Mouse (Mus musculus) forebrain, postnatal 0 days (tissue): ENCODE measurements around the gene Gm11492. TPM values are rescaled to one million over a fixed set of nuclear protein-coding genes. Genes with fewer than 3 reads are reported as not detected.

ENCODE experiments used
- ATAC-seq: fragments of 200-750 bp; cut with Nextera tagmentation; 2 replicates; pipeline ENCODE4 v1.8.0; 2017; ENCODE audit warnings: mild to moderate bottlenecking, moderate library complexity
- DNase-seq: peaks from one replicate; pipeline ENCODE4 v3.0.0-alpha.2; 2015
- H3K27ac ChIP-seq: fragments of 300-500 bp; sonication (generic); 2 replicates; pipeline ENCODE4 v1.5.1; 2014; ENCODE audit warnings: low read depth, mild to moderate bottlenecking, antibody characterized with exemption, low read length, moderate library complexity, mixed read lengths
- H3K27me3 ChIP-seq: fragments of 300-500 bp; sonication (generic); 2 replicates; pipeline ENCODE4 v1.6.1; 2014; ENCODE audit warnings: mild to moderate bottlenecking, low read length, mixed read lengths; ENCODE audit not compliant: insufficient read depth
- H3K36me3 ChIP-seq: fragments of 300-500 bp; sonication (generic); 2 replicates; pipeline ENCODE4 v1.6.1; 2014; ENCODE audit warnings: mild to moderate bottlenecking, moderate library complexity; ENCODE audit not compliant: insufficient read depth
- H3K4me1 ChIP-seq: fragments of 300-500 bp; sonication (generic); 2 replicates; pipeline ENCODE4 v1.6.1; 2014; ENCODE audit warnings: antibody characterized with exemption; ENCODE audit not compliant: insufficient read depth
- H3K4me2 ChIP-seq: fragments of 300-500 bp; sonication (generic); 2 replicates; pipeline ENCODE4 v1.6.1; 2014; ENCODE audit warnings: low read depth, mild to moderate bottlenecking, moderate library complexity
- H3K4me3 ChIP-seq: fragments of 300-500 bp; sonication (generic); 2 replicates; pipeline ENCODE4 v1.5.1; 2014; ENCODE audit warnings: low read depth, low read length, mixed read lengths
- H3K9ac ChIP-seq: fragments of 300-500 bp; sonication (generic); 2 replicates; pipeline ENCODE4 v1.6.1; 2014; ENCODE audit warnings: mild to moderate bottlenecking
- H3K9me3 ChIP-seq: fragments of 300-500 bp; sonication (generic); 2 replicates; pipeline ENCODE4 v1.6.1; 2016; ENCODE audit warnings: low read length
- CTCF ChIP-seq: sonication (generic); IDR thresholded peaks from 2 replicates; pipeline ENCODE4 v1.5.1; 2016; ENCODE audit warnings: antibody characterized with exemption, control low read depth, low read depth
- WGBS: fragments of 180-500 bp; shearing (Covaris S2); extraction: QIAGEN DNeasy Blood & Tissue Kit; methylation state at CpG from one replicate; pipeline ENCODE4 v1.1.7; 2014; 5-methylcytosine and 5-hydroxymethylcytosine counted together
- polyA plus RNA-seq: library from polyadenylated mRNA; unstranded; fragments of >200 nt; fragmentation: Nextera tagmentation; extraction: Ambion mirVana; gene quantifications from 2 replicates; pipeline ENCODE4 v1.2.1, GENCODE M21; 2015
- total RNA-seq: library from RNA; depleted of rRNA; stranded (reverse); fragments of >200 nt; gene quantifications from 2 replicates; pipeline ENCODE4 v1.2.3, GENCODE M21; 2014

Gene Gm11492
- total and polyA plus RNA-seq, 2 experiments from 2014 or later = not detected

DNA sequence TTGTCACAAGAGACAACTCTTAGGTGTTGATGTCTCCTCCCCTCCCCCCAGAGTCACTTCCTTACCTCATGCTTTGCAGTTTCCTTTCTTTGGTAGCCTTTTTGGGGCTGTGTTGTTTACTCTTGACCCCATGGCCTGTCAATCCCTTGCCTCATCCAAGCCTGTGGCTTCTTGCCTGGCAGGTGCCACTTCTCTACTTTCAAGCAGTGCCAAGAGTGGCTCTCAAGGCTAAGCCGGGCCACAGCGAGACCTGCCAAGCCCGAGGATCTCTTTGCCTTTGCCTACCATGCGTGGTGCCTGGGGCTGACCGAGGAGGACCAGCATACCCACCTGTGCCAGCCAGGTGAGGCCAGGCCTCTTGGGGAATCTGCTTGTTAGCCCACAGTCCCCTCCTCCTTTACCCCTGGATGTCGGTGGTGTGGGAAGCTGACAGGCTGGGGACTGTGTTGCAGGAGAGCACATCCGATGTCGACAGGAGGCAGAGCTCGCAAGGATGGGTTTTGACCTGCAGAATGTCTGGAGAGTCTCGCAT lies 33.9 kb downstream of the Gm11492 start:
- H3K4me1 ChIP-seq = no peaks in the 10 kb centered on the region
- peaks cover 78% of the 10 kb centered on the region for H3K36me3 ChIP-seq
- WGBS = 90% methylated on average over 10 of the region's 10 CpGs
- TF ChIP-seq CTCF = no peak
- DNase-seq (no peak), ATAC-seq (no peak)
- H3K4me3 ChIP-seq = no peak overlapping the region
- H3K9me3 ChIP-seq = no peaks in the 10 kb centered on the region
- no peak overlapping the region for H3K27ac ChIP-seq
- no peak overlapping the region for H3K9ac ChIP-seq
- H3K4me2 ChIP-seq = no peak overlapping the region
- no peaks in the 10 kb centered on the region for H3K27me3 ChIP-seq

DNA sequence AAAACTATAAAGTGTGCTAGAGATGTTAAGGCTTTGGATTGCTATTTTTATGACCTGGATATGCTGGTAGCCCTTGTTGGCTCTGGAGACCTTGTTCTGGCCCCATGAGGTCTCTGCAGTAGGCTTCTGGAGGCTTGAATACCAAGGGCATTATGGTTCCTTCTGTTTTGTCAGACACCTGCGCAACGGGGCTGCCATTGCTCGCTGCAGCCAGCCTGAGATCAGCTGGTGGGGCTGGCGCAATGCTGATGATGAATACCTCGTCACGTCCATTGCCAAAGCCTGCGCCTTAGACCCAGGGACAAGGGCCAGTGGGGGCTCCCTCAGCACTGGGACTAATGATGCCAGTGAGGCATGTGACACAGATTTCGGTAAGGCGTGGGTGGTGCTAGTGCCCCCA lies 35.8 kb downstream of the Gm11492 start:
- 95% methylated on average over 9 of the region's 9 CpGs for WGBS
- H3K9me3 ChIP-seq = no peaks in the 10 kb centered on the region

DNA sequence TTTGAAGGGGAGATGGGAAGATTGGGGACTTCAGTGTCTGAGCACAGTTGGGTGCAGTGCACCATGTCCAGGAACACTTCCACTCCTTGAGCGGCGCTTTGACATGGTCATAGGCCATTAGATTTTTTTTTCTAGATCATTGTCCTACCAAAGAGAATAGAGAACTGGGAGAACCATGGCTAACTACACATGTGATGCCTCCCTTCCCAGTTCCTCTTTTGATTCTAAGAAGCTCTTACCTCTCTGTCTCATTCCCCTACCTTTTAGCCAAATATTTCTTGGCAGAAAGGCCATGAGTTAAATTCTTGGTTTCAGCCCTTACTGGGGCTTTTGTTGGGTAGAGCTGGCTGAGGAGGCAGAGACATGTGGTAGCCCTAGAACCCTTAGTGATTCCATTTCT lies 37.1 kb downstream of the Gm11492 start:
- no peak for TF ChIP-seq CTCF
- Histone ChIP-seq H3K9ac (no peak overlapping the region), H3K4me1 (no peaks in the 10 kb centered on the region), H3K4me3 (no peak overlapping the region), H3K27ac (no peak overlapping the region), H3K36me3 (peaks cover 96% of the 10 kb centered on the region), H3K9me3 (no peaks in the 10 kb centered on the region), H3K27me3 (no peaks in the 10 kb centered on the region), H3K4me2 (no peak overlapping the region)
- DNase-seq = no peak
- 91% methylated on average over 2 of the region's 2 CpGs for WGBS
- ATAC-seq = no peak

More for the DNA sequence above, 35.8 kb downstream of the Gm11492 start:
- Histone ChIP-seq H3K27me3 (no peaks in the 10 kb centered on the region), H3K4me1 (no peaks in the 10 kb centered on the region), H3K4me3 (no peak overlapping the region), H3K9ac (no peak overlapping the region), H3K4me2 (no peak overlapping the region), H3K27ac (no peak overlapping the region), H3K36me3 (peaks cover 95% of the 10 kb centered on the region)
- TF ChIP-seq CTCF = no peak
- ATAC-seq (no peak), DNase-seq (no peak)

DNA sequence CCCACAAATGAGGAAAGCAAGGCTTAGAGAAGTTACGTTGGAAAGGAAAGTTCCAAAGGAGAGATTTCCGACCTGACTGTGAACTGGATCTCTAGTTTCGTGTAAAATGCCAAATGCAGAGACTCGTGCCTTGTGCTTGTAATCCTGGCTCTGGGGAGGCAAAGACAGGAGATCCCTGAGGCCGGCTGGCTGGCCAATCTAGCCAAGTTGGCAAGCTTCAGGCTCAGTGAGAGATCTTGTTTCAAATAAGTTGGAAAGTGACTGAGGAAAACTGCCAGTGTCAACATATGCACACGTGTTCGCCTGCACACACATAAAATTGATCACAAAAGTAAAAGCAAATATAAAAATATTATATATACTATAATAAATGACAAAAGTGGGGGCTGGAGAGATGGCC lies 42.8 kb downstream of the Gm11492 start:
- peaks cover 91% of the 10 kb centered on the region for H3K36me3 ChIP-seq
- H3K9me3 ChIP-seq = no peaks in the 10 kb centered on the region
- H3K9ac ChIP-seq = no peak overlapping the region
- H3K4me3 ChIP-seq = no peak overlapping the region
- H3K4me1 ChIP-seq = no peaks in the 10 kb centered on the region
- ATAC-seq (no peak), DNase-seq (no peak)
- 79% methylated on average over 7 of the region's 7 CpGs for WGBS
- no peak overlapping the region for H3K27ac ChIP-seq
- no peaks in the 10 kb centered on the region for H3K27me3 ChIP-seq
- TF ChIP-seq CTCF = no peak
- H3K4me2 ChIP-seq = no peak overlapping the region

DNA sequence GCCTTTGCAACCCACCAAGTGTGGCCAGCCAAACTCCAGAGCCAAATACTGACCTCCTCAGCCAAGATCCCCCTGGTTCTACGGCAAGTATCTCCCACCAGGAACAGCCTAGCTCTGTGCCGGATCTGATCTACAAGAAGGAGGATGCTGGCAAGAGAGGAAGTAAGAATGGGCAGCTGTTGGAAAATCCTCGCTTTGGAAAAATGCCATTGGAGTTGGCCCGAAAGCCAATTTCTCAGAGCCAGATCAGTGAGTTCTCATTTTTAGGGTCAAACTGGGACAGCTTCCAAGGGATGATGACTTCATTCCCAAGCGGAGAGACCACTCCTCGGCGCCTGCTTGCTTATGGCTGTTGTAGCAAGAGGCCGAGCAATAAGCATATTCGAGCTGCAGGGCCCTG lies 45.1 kb downstream of the Gm11492 start:
- no peak overlapping the region for H3K27ac ChIP-seq
- peaks cover 91% of the 10 kb centered on the region for H3K36me3 ChIP-seq
- H3K9me3 ChIP-seq = no peaks in the 10 kb centered on the region
- H3K4me1 ChIP-seq = no peaks in the 10 kb centered on the region
- DNase-seq (peak; percentile 7), ATAC-seq (no peak)
- no peak for TF ChIP-seq CTCF
- H3K4me3 ChIP-seq = no peak overlapping the region
- 69% methylated on average over 9 of the region's 9 CpGs for WGBS
- no peaks in the 10 kb centered on the region for H3K27me3 ChIP-seq
- no peak overlapping the region for H3K4me2 ChIP-seq
- H3K9ac ChIP-seq = no peak overlapping the region

DNA sequence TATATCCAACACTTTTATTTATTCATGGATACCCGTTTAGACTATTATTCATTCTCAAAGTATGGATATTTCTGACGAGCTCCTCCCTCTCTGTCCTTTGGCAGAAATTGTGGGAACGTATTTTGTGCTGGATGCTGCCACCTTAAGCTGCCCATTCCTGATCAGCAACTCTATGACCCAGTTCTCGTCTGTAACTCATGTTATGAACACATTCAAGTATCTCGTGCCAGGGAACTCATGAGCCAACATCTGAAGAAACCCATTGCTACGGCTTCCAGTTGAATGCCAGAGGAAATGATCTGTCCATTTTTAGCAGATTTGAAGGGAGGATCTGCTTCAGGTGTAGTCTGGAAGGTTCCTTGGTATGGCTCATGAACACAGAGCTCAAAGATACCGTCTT lies 47.5 kb downstream of the Gm11492 start:
- no peak overlapping the region for H3K27ac ChIP-seq
- 89% methylated on average over 7 of the region's 7 CpGs for WGBS
- DNase-seq (no peak), ATAC-seq (no peak)
- TF ChIP-seq CTCF = no peak
- no peak overlapping the region for H3K4me3 ChIP-seq
- H3K4me1 ChIP-seq = no peaks in the 10 kb centered on the region
- no peaks in the 10 kb centered on the region for H3K27me3 ChIP-seq
- no peak overlapping the region for H3K9ac ChIP-seq
- H3K36me3 ChIP-seq = peaks cover 87% of the 10 kb centered on the region
- H3K9me3 ChIP-seq = no peaks in the 10 kb centered on the region
- H3K4me2 ChIP-seq = no peak overlapping the region

DNA sequence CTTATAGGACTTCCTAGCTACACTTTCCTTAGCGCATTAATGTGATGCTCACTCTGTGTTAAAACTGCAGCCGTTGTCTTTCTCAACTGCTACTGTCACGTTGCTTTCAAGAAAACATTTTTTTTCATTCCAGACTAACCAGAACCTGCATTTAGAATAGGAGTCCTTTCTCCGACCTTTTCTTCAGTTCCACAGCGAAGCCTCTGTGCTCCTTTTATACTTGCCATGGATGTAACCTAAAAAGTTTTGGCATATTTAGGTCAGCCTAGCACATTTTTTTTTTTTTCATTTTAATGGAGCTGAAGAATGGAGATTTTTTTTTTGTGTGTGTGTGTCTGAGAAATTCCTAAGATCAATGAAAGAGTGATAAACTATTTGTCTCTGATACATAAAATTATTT lies 49.1 kb downstream of the Gm11492 start:
- Histone ChIP-seq H3K4me1 (no peaks in the 10 kb centered on the region), H3K4me3 (no peak overlapping the region), H3K9me3 (no peaks in the 10 kb centered on the region), H3K27me3 (no peaks in the 10 kb centered on the region), H3K36me3 (peaks cover 80% of the 10 kb centered on the region), H3K9ac (no peak overlapping the region), H3K27ac (no peak overlapping the region), H3K4me2 (no peak overlapping the region)
- no peak for ATAC-seq
- WGBS = 90% methylated on average over 5 of the region's 5 CpGs
- no peak for DNase-seq
- no peak for TF ChIP-seq CTCF

DNA sequence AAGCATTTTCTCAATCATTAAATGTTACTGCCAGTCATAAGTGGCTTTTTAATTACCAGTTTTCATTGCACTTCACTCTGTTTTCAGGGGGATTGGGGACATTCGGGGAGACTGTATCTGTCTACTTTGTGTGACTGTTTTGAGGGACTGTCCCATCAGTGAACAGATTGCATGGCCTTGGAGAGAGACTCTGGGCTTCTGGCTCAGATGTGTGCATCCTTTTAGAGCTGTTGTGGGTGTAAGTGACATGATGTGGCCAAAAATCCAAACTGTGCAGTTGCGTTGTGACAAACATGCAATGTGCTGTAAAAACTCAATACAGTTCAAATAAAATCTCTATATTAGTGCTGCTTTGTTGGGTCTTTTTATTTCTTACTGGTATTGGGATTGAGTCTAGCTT lies 49.5 kb downstream of the Gm11492 start:
- no peaks in the 10 kb centered on the region for H3K27me3 ChIP-seq
- H3K4me3 ChIP-seq = no peak overlapping the region
- no peak overlapping the region for H3K4me2 ChIP-seq
- H3K9me3 ChIP-seq = no peaks in the 10 kb centered on the region
- TF ChIP-seq CTCF = no peak
- H3K4me1 ChIP-seq = no peaks in the 10 kb centered on the region
- ATAC-seq = no peak
- no peak for DNase-seq
- H3K36me3 ChIP-seq = peaks cover 80% of the 10 kb centered on the region
- H3K27ac ChIP-seq = no peak overlapping the region
- no peak overlapping the region for H3K9ac ChIP-seq
- 91% methylated on average over 2 of the region's 2 CpGs for WGBS
